Mouse (Mus musculus) erythroblast, embryonic 14.5 days (primary cell): ENCODE measurements around the gene Khdrbs2.

ENCODE experiments used
- GATA1 ChIP-seq: IDR thresholded peaks from 2 replicates; pipeline ENCODE4 v1.6.1; 2012; ENCODE audit warnings: low read length, inconsistent platforms, mixed read lengths
- TAL1 ChIP-seq: IDR thresholded peaks from 3 replicates; pipeline ENCODE4 v1.6.1; 2012; ENCODE audit warnings: low read length, inconsistent platforms, mixed read lengths

DNA sequence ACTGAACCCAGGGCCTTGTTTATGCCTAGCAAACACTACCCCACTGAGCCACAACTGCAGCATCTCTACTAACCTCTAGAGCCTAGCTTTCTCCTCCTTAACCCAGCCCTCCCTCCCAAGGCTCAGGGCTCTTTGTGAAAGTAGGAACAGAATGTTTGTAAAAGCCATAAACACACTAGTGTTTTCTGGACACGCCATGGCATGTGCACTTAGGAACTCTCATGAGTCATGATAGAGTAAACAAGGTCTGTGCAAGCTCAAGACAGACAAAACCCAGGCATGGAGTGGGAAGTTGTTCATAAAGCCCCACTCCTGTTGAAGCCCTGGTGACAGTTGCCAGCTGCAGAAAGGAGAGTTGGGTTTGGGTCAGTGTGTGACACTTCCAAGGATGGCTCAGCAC, 257.0 kb downstream of the Khdrbs2 start:
- no peak for TF ChIP-seq GATA1
- TF ChIP-seq TAL1, result no peak
